In the genomic region with DNA sequence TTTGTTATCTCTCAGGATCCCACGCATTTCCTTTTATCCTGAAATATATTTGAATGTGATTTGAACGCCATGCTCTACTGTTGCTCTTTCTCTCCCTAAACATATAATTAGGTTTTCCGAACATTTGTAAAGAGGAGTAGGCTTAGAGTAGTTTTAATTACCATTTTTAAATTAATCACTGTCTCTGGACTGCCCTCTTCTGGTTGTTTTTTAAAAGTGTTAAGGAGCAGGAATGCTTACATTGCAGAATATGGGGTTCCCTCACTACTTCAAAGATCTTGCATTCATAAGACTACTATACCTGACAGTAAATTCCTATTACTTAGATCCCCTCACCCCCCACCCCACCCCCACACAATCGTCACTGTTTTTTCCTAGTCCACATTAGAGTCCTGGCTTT, we compare ENCODE assay signal across 11 mouse cellular contexts.
DNase-seq lines count a peak whose midpoint lies in the region; ATAC-seq and TF ChIP-seq lines count a peak whose summit lies in the region.
"Had no signal": no experiment of that assay in that cellular context is flagged by ENCODE, and none has a peak within 500 bp of the region (broad histone marks: within the 10 kb centered on the region; RNA-seq: fewer than 3 reads in every experiment).

No protein-coding gene starts in this region.

- intact Hi-C loops in left cerebral cortex, postnatal 10 days (cut with DNase I), result no loop called here

- POLR2A ChIA-PET in Patski (lab: Charles Lee), result no interaction called here

- in situ Hi-C loops in Patski (cut with MboI; ENCODE audit: low pct_unique_long_range_greater_than_20kb), result loop anchor here (10.0 kb wide), 1 partner anchor 171 kb away; no protein-coding TSS in a partner anchor

- peak; percentile 35 for DNase-seq in embryo, embryonic 10.5 days (ENCODE audit: low spot score)
- DNase-seq in embryo, embryonic 9.5 days (ENCODE audit: extremely low spot score), result no peak
- DNase-seq in left cerebral cortex, adult 11 months (ENCODE audit: low spot score), result peak; percentile 7
- no peak for DNase-seq in left cerebral cortex, postnatal 10 days (ENCODE audit: extremely low spot score in 1 of 2, low spot score in 2 of 2)
- no peak for DNase-seq in Patski (ENCODE audit: low read depth, low spot score)
- no peak for DNase-seq in yolk sac, embryonic 10.5 days (ENCODE audit: low spot score)
- DNase-seq in neural tube, embryonic 10.5 days (ENCODE audit: extremely low spot score, low spot score), result no peak
- DNase-seq: adrenal gland, postnatal 14 days had no signal

- ATAC-seq in Patski, result no peak
- ATAC-seq in megakaryocyte, adult 5-6 weeks (ENCODE audit: poor library complexity, severe bottlenecking), result peak; percentile 69
- ATAC-seq: intestine, embryonic 16.5 days had no signal

- peaks cover 11% of the 10 kb centered on the region for H3K27me3 ChIP-seq in Patski
- H3K27me3 ChIP-seq: limb, embryonic 13.5 days had no signal

- CTCF ChIA-PET in Patski (lab: Charles Lee), result interaction anchor here (1.0 kb wide), 1 partner anchor 11 kb away, joined by 3 read pairs; no protein-coding TSS in a partner anchor

- TF ChIP-seq CTCF in Patski (IDR thresholded peaks at IDR 0.05), result peak; percentile 31

Comparison
In these comparisons a context has a peak if more than half of its experiments do, and no peak if none do; other contexts are left out.
1. DNase-seq: peak in embryo, embryonic 10.5 days (single experiment) and left cerebral cortex, adult 11 months (single experiment); none in embryo, embryonic 9.5 days (single experiment), left cerebral cortex, postnatal 10 days (0 of 2), Patski (single experiment), yolk sac, embryonic 10.5 days (single experiment) and neural tube, embryonic 10.5 days (single experiment).